Mouse (Mus musculus): ENCODE results near the gene Cr2. TPM values are rescaled to one million over a fixed set of nuclear protein-coding genes. Genes with fewer than 3 reads are reported as not detected.

The Cr2 gene
- polyA plus RNA-seq, 1 experiment from 2014 or later: 0.43 TPM

GRCm38 (mm10) chr1:195113621-195114020 lies 62.9 kb downstream of the Cr2 start:
- Histone ChIP-seq H3K27me3 (no peaks in the 10 kb centered on the region), H3K27ac (no peak overlapping the region), H3K4me2 (replicated peaks) (no peak overlapping the region), H3K36me3 (peaks cover 58% of the 10 kb centered on the region), H3K9ac (no peak overlapping the region), H3K4me1 (no peaks in the 10 kb centered on the region), H3K4me3 (no peak overlapping the region), H3K9me3 (no peaks in the 10 kb centered on the region)
- ATAC-seq (ENCODE audit: low FRiP score, low read depth): no peak
- 83% methylated on average over 4 of the region's 4 CpGs for WGBS

GRCm38 (mm10) chr1:195100693-195101092 lies 75.8 kb downstream of the Cr2 start:
- H3K27ac ChIP-seq: no peak overlapping the region
- no peak for ATAC-seq (ENCODE audit: low FRiP score, low read depth)
- H3K36me3 ChIP-seq: peaks cover 65% of the 10 kb centered on the region
- no peak overlapping the region for H3K4me3 ChIP-seq
- no peaks in the 10 kb centered on the region for H3K4me1 ChIP-seq
- H3K4me2 ChIP-seq (replicated peaks): no peak overlapping the region
- no peak overlapping the region for H3K9ac ChIP-seq
- no peaks in the 10 kb centered on the region for H3K27me3 ChIP-seq
- no peaks in the 10 kb centered on the region for H3K9me3 ChIP-seq
- 67% methylated on average over 4 of the region's 4 CpGs for WGBS

- no peak for ATAC-seq (ENCODE audit: low FRiP score, low read depth)
- Histone ChIP-seq H3K4me1 (no peaks in the 10 kb centered on the region), H3K9me3 (no peaks in the 10 kb centered on the region), H3K36me3 (peaks cover 45% of the 10 kb centered on the region), H3K4me3 (no peak overlapping the region), H3K4me2 (replicated peaks) (no peak overlapping the region), H3K27me3 (no peaks in the 10 kb centered on the region), H3K9ac (no peak overlapping the region), H3K27ac (no peak overlapping the region)
- 97% methylated on average over 1 of the region's 1 CpGs for WGBS
These were observed 78.5 kb downstream of the Cr2 start for GRCm38 (mm10) chr1:195098004-195098403.

- ATAC-seq (ENCODE audit: low FRiP score, low read depth): peak; percentile 97
- peaks cover 8% of the 10 kb centered on the region for H3K4me1 ChIP-seq
- 3% methylated on average over 14 of the region's 14 CpGs for WGBS
- no peaks in the 10 kb centered on the region for H3K27me3 ChIP-seq
- H3K36me3 ChIP-seq: peaks cover 10% of the 10 kb centered on the region
- peak within 1 kb of the TSS; percentile 55 for H3K9ac ChIP-seq
- H3K4me2 ChIP-seq (replicated peaks): peak within 1 kb of the TSS; percentile 73
- H3K9me3 ChIP-seq: no peaks in the 10 kb centered on the region
- H3K27ac ChIP-seq: no peak within 1 kb of the TSS; the same call in 1 of the 2 replicates
- peak within 1 kb of the TSS; percentile 46 for H3K4me3 ChIP-seq
These were observed 84.2 kb downstream of the Cr2 start, which contains the start of gene Cd46 for GRCm38 (mm10) chr1:195092220-195092720. TSS of gene Cd46 (minus strand) at chr1:195092249.

- Histone ChIP-seq H3K27me3 (no peaks in the 10 kb centered on the region), H3K36me3 (peaks cover 5% of the 10 kb centered on the region), H3K9ac (peak overlapping the region; percentile 55), H3K4me3 (peak overlapping the region; percentile 46), H3K4me1 (peaks cover 8% of the 10 kb centered on the region), H3K4me2 (replicated peaks) (peak overlapping the region; percentile 73), H3K27ac (no peak overlapping the region), H3K9me3 (no peaks in the 10 kb centered on the region)
- 17% methylated on average over 11 of the region's 11 CpGs for WGBS
- peak; percentile 70; the same call in 1 of the 2 replicates for ATAC-seq (ENCODE audit: low FRiP score, low read depth)
These were observed 84.8 kb downstream of the Cr2 start for GRCm38 (mm10) chr1:195091699-195092219.

Other genes starting within 250 kb of the Cr2 start
- 56.5 and 59.7 TPM in 2 replicates for gene Cd34, start 237.9 kb downstream of the Cr2 start, polyA plus RNA-seq (2015; fragmentation: Nextera tagmentation; extraction: Ambion mirVana)
- 1.0 and 1.4 TPM in 2 replicates for gene Cd46, start 84.5 kb downstream of the Cr2 start, polyA plus RNA-seq (2015; fragmentation: Nextera tagmentation; extraction: Ambion mirVana)
- 62.4 and 65.2 TPM in 2 replicates for gene Cr1l, start 45.1 kb downstream of the Cr2 start, polyA plus RNA-seq (2015; fragmentation: Nextera tagmentation; extraction: Ambion mirVana)